Mouse (Mus musculus): ENCODE measurements around the gene Dbnl. TPM values are rescaled to one million over a fixed set of nuclear protein-coding genes. Genes with fewer than 3 reads are reported as not detected.

Gene Dbnl
- polyA plus RNA-seq, 1 experiment, result 52.5 TPM

GRCm38 (mm10) chr11:5782199-5782944, 5.9 kb upstream of the Dbnl start:
- H3K27me3 ChIP-seq (replicated peaks; ENCODE audit: control insufficient read depth, insufficient read depth, low read length), result no peaks in the 10 kb centered on the region
- H3K27ac ChIP-seq (ENCODE audit: insufficient read depth, low read depth, low read length), result no peak overlapping the region
- peak; percentile 74 for DNase-seq
- H3K36me3 ChIP-seq (ENCODE audit: control insufficient read depth, insufficient read depth, low read length), result no peaks in the 10 kb centered on the region
- 57% methylated on average over 8 of the region's 8 CpGs for WGBS
- peaks cover 3% of the 10 kb centered on the region; the same call in 1 of the 2 replicates for H3K4me1 ChIP-seq (ENCODE audit: control insufficient read depth, insufficient read depth, low read length)
- no peak overlapping the region for H3K4me3 ChIP-seq (ENCODE audit: insufficient read depth, low read depth, low read length)
- TF ChIP-seq POLR2A (IDR thresholded peaks at IDR 0.05; ENCODE audit: low read depth, low read length) (no peak), CTCF (conservative IDR thresholded peaks at IDR 0.05; ENCODE audit: insufficient read depth, insufficient read length, low read depth, low read length) (peak; percentile 45)

- Histone ChIP-seq H3K4me3 (ENCODE audit: insufficient read depth, low read depth, low read length) (no peak overlapping the region), H3K4me1 (ENCODE audit: control insufficient read depth, insufficient read depth, low read length) (peaks cover 9% of the 10 kb centered on the region), H3K27ac (ENCODE audit: insufficient read depth, low read depth, low read length) (no peak overlapping the region), H3K36me3 (ENCODE audit: control insufficient read depth, insufficient read depth, low read length) (no peaks in the 10 kb centered on the region), H3K27me3 (replicated peaks; ENCODE audit: control insufficient read depth, insufficient read depth, low read length) (no peaks in the 10 kb centered on the region)
- DNase-seq, result no peak
- no peak for TF ChIP-seq POLR2A (IDR thresholded peaks at IDR 0.05; ENCODE audit: low read depth, low read length)
- no peak for TF ChIP-seq CTCF (conservative IDR thresholded peaks at IDR 0.05; ENCODE audit: insufficient read depth, insufficient read length, low read depth, low read length)
Observed at GRCm38 (mm10) chr11:5785732-5786131, 2.6 kb upstream of the Dbnl start.

GRCm38 (mm10) chr11:5787671-5788055, 625 bp upstream of the Dbnl start:
- DNase-seq, result no peak
- Histone ChIP-seq H3K4me3 (ENCODE audit: insufficient read depth, low read depth, low read length) (peak overlapping the region; percentile 82), H3K27me3 (replicated peaks; ENCODE audit: control insufficient read depth, insufficient read depth, low read length) (no peaks in the 10 kb centered on the region), H3K4me1 (ENCODE audit: control insufficient read depth, insufficient read depth, low read length) (peaks cover 6% of the 10 kb centered on the region), H3K27ac (ENCODE audit: insufficient read depth, low read depth, low read length) (peak overlapping the region; percentile 59; the same call in 1 of the 2 replicates), H3K36me3 (ENCODE audit: control insufficient read depth, insufficient read depth, low read length) (no peaks in the 10 kb centered on the region)
- WGBS, result 40% methylated on average over 8 of the region's 8 CpGs
- no peak for TF ChIP-seq CTCF (conservative IDR thresholded peaks at IDR 0.05; ENCODE audit: insufficient read depth, insufficient read length, low read depth, low read length)
- TF ChIP-seq POLR2A (IDR thresholded peaks at IDR 0.05; ENCODE audit: low read depth, low read length), result no peak

GRCm38 (mm10) chr11:5789071-5789753, 924 bp downstream of the Dbnl start:
- 49% methylated on average over 6 of the region's 6 CpGs for WGBS
- H3K36me3 ChIP-seq (ENCODE audit: control insufficient read depth, insufficient read depth, low read length), result no peaks in the 10 kb centered on the region
- no peaks in the 10 kb centered on the region for H3K27me3 ChIP-seq (replicated peaks; ENCODE audit: control insufficient read depth, insufficient read depth, low read length)
- TF ChIP-seq CTCF (conservative IDR thresholded peaks at IDR 0.05; ENCODE audit: insufficient read depth, insufficient read length, low read depth, low read length) (0 out of 2 replicates have a peak, but pooled peaks have one; percentile 7), POLR2A (IDR thresholded peaks at IDR 0.05; ENCODE audit: low read depth, low read length) (no peak)
- peak overlapping the region; percentile 82 for H3K4me3 ChIP-seq (ENCODE audit: insufficient read depth, low read depth, low read length)
- H3K4me1 ChIP-seq (ENCODE audit: control insufficient read depth, insufficient read depth, low read length), result peaks cover 5% of the 10 kb centered on the region
- peak overlapping the region; percentile 79 for H3K27ac ChIP-seq (ENCODE audit: insufficient read depth, low read depth, low read length)
- peak; percentile 22 for DNase-seq

- Histone ChIP-seq H3K4me3 (ENCODE audit: insufficient read depth, low read depth, low read length) (no peak overlapping the region), H3K4me1 (ENCODE audit: control insufficient read depth, insufficient read depth, low read length) (peaks cover 5% of the 10 kb centered on the region), H3K27me3 (replicated peaks; ENCODE audit: control insufficient read depth, insufficient read depth, low read length) (no peaks in the 10 kb centered on the region), H3K36me3 (ENCODE audit: control insufficient read depth, insufficient read depth, low read length) (no peaks in the 10 kb centered on the region), H3K27ac (ENCODE audit: insufficient read depth, low read depth, low read length) (no peak overlapping the region)
- TF ChIP-seq POLR2A (IDR thresholded peaks at IDR 0.05; ENCODE audit: low read depth, low read length), result no peak
- no peak for TF ChIP-seq CTCF (conservative IDR thresholded peaks at IDR 0.05; ENCODE audit: insufficient read depth, insufficient read length, low read depth, low read length)
- no peak for DNase-seq
- WGBS, result 77% methylated on average over 3 of the region's 3 CpGs
Observed at GRCm38 (mm10) chr11:5789754-5790333, 1.6 kb downstream of the Dbnl start.

- H3K27ac ChIP-seq (ENCODE audit: insufficient read depth, low read depth, low read length), result no peak overlapping the region
- TF ChIP-seq POLR2A (IDR thresholded peaks at IDR 0.05; ENCODE audit: low read depth, low read length), result no peak
- no peak for TF ChIP-seq CTCF (conservative IDR thresholded peaks at IDR 0.05; ENCODE audit: insufficient read depth, insufficient read length, low read depth, low read length)
Observed at GRCm38 (mm10) chr11:5790431-5790830, 2.1 kb downstream of the Dbnl start.

GRCm38 (mm10) chr11:5795290-5795689, 7.0 kb downstream of the Dbnl start:
- TF ChIP-seq CTCF (conservative IDR thresholded peaks at IDR 0.05; ENCODE audit: insufficient read depth, insufficient read length, low read depth, low read length) (no peak), POLR2A (IDR thresholded peaks at IDR 0.05; ENCODE audit: low read depth, low read length) (no peak)
- Histone ChIP-seq H3K4me1 (ENCODE audit: control insufficient read depth, insufficient read depth, low read length) (no peaks in the 10 kb centered on the region), H3K36me3 (ENCODE audit: control insufficient read depth, insufficient read depth, low read length) (no peaks in the 10 kb centered on the region), H3K4me3 (ENCODE audit: insufficient read depth, low read depth, low read length) (no peak overlapping the region), H3K27me3 (replicated peaks; ENCODE audit: control insufficient read depth, insufficient read depth, low read length) (no peaks in the 10 kb centered on the region), H3K27ac (ENCODE audit: insufficient read depth, low read depth, low read length) (no peak overlapping the region)
- 87% methylated on average over 9 of the region's 9 CpGs for WGBS
- DNase-seq, result no peak

More at GRCm38 (mm10) chr11:5790431-5790830, 2.1 kb downstream of the Dbnl start:
- Histone ChIP-seq H3K4me1 (ENCODE audit: control insufficient read depth, insufficient read depth, low read length) (peaks cover 5% of the 10 kb centered on the region), H3K27me3 (replicated peaks; ENCODE audit: control insufficient read depth, insufficient read depth, low read length) (no peaks in the 10 kb centered on the region), H3K4me3 (ENCODE audit: insufficient read depth, low read depth, low read length) (no peak overlapping the region), H3K36me3 (ENCODE audit: control insufficient read depth, insufficient read depth, low read length) (no peaks in the 10 kb centered on the region)
- 73% methylated on average over 1 of the region's 1 CpGs for WGBS
- DNase-seq, result no peak

Data from kidney, adult 2 months (tissue).